Mouse (Mus musculus) thymus, postnatal 25 days (tissue): Measurements from ENCODE around the gene Sept3.
A peak's percentile ranks its signal among the peaks of the same experiment; 100 is the strongest.

Experiments
- DNase-seq: peaks from one replicate; pipeline ENCODE4 v3.0.0; 2022

Gene Sept3

DNA sequence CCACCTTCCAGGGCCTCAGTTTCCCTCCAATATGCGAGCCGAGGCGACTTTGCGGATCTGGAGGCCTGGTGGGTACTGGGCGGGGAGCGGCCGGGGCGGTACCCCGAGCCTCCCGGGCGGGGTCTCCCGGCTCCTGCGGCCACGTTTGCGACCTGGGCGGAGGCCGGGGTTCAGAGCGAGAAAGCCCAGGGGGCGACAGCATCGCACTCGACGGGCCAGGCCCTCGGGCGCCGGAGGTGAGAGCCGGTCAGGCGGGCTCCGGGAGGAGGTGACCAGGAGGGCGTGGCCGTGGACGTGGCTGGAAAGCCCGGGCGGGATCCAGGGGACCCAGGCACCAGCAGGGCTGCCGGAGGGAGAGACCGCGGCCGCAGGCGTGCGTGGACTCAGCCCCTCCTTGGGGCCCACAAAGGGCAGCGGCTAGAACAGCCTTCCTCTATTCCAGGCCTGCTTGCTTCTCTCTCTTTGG lies 66.4 kb downstream of the Sept3 start:
- DNase-seq, result peak; percentile 35

DNA sequence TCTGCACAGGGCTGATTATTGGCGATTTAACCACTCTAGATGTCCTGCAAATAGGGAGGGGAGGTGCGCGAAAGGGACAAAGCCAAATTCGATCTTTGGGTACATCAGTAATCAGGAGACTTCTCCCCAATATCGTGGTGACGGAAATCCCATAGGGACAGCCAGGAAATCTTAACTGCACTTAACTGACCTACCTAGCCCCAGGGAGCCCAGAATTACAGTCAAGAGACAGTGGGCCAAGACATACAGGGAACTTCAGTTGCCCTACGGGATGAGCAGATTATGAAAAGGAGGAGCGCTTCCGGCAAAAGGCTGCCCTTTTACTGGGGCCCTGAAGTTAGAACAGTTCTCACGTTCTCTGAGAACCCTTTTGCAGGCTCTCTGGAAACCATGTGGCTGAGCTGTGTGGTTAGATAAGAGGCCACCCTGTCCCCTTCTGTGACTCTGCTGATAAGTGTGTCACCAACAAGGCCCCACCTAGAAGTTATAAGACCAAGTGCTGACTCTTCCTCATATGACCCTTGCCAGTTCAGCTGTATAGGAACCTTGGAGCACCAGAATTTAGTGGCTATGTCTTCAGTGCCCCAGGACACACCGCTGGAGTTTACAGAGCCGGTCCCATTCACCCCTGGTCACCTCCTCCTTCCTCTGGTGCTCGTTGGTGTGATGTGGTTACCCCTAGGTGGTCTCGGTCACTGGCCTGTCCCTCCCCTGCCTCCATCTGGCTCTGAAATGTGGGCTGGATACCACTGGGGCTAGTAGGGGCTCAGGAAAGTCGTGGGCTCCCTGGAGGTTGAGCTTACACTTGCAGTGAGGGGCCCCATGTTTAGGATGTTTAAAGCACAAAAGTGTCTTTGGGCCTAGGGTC lies 67.2 kb downstream of the Sept3 start:
- DNase-seq, result no peak

DNA sequence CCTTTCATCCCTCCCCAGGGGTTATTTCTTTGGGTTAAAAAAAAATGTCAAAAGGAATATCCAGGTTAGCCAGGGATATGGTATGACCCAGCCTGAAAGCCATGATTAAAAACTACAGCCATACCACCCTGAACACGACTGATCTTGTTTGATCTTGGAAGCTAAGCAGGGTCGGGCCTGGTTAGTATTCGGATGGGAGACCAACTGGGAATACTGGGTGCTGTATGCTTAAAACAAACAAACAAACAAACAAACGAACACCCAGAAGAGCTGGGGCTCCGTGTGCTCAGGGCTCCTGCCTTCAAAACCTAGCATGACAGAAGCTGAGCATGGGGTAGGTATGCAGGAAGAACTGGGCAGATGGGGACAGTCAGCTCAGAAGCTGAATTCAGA lies 67.8 kb downstream of the Sept3 start:
- DNase-seq, result no peak

DNA sequence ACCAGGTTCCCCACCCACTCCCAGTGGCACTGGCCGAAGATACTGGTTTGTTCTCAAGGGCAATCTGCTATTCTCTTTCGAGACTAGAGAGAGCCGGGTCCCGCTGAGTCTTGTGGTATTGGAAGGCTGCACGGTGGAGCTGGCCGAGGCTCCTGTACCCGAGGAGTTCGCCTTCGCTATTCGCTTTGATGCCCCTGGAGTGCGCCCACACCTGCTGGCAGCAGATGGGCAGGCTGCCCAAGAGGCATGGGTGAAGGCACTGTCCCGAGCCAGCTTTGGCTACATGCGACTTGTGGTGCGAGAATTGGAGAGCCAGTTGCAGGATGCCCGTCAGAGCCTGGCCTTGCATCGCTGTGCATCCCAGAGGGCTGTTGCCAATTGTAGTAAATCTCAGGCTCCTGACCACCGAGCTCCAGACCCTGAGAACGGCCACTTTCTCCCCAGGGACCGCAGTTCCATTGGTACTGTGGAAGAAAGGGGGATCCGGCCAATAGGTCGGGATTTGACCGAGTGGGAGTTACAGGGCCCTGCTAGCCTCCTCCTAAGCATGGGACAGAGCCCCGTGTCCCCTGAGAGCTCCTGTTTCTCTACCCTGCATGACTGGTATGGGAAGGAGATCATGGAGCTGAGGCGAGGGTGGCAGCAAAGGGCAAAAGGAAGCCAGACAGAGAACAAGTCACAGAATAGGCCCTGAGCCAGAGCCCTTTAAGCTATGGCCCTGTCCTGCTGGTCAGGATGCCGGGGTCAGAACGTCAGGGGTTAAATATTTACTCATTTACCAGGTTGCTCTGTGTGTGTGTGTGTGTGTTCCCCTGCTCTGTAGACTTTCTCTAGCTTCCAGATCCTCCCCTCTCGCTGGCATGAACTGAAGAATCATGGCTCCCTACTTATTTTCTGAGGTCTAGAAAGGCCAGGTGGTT lies 68.9 kb downstream of the Sept3 start:
- DNase-seq, result no peak
